Mouse (Mus musculus): ENCODE data around the gene Zfp292. TPM values are rescaled to one million over a fixed set of nuclear protein-coding genes. Genes with fewer than 3 reads are reported as not detected.

Gene Zfp292
- polyA plus RNA-seq, 2 experiments = 2.5 to 4.7 TPM

- no peak overlapping the region for H3K27ac ChIP-seq
- DNase-seq (ENCODE audit: low read depth in 3 of 3, low spot score in 3 of 3) = no peak
- H3K9ac ChIP-seq (replicated peaks) = no peak overlapping the region; the same call in 1 of the 2 replicates
- H3K27me3 ChIP-seq (ENCODE audit: control insufficient read depth, insufficient read depth, low read length) = no peaks in the 10 kb centered on the region
- peak overlapping the region in 1 of 2 experiments; percentile 98; a peak in 2 of 4 replicates for H3K4me3 ChIP-seq (ENCODE audit: insufficient read depth in 1 of 2, low read depth in 2 of 2, low read length in 2 of 2)
- ATAC-seq (ENCODE audit: insufficient read depth) = no peak
- peak overlapping the region; percentile 86 for H3K4me2 ChIP-seq (ENCODE audit: low read depth)
- 74% methylated on average over 10 of the region's 10 CpGs for WGBS (ENCODE audit: insufficient replicate concordance)
- H3K36me3 ChIP-seq (replicated peaks; ENCODE audit: control insufficient read depth, insufficient read depth, low read depth) = no peaks in the 10 kb centered on the region
- TF ChIP-seq CTCF (IDR thresholded peaks at IDR 0.05; ENCODE audit: low read depth) = no peak
- no peak for TF ChIP-seq EP300 (IDR thresholded peaks at IDR 0.05; ENCODE audit: low read depth)
- no peaks in the 10 kb centered on the region for H3K9me3 ChIP-seq (ENCODE audit: control insufficient read depth, low read length)
- peaks cover 15 to 16% of the 10 kb centered on the region in 2 experiments for H3K4me1 ChIP-seq (replicated peaks; ENCODE audit: control insufficient read depth in 2 of 2, insufficient read depth in 2 of 2, low read length in 1 of 2)
Observed at GRCm38 (mm10) chr4:34880921-34881650, 1.7 kb downstream of the Zfp292 start.

- Histone ChIP-seq H3K36me3 (replicated peaks; ENCODE audit: control insufficient read depth, insufficient read depth, low read depth) (no peaks in the 10 kb centered on the region), H3K9ac (replicated peaks) (no peak overlapping the region), H3K4me1 (replicated peaks; ENCODE audit: control insufficient read depth in 2 of 2, insufficient read depth in 2 of 2, low read length in 1 of 2) (no peaks in the 10 kb centered on the region), H3K4me3 (ENCODE audit: insufficient read depth in 1 of 2, low read depth in 2 of 2, low read length in 2 of 2) (no peak overlapping the region), H3K27me3 (ENCODE audit: control insufficient read depth, insufficient read depth, low read length) (no peaks in the 10 kb centered on the region), H3K9me3 (ENCODE audit: control insufficient read depth, low read length) (no peaks in the 10 kb centered on the region), H3K27ac (no peak overlapping the region), H3K4me2 (ENCODE audit: low read depth) (no peak overlapping the region)
- DNase-seq (ENCODE audit: low read depth in 3 of 3, low spot score in 3 of 3) (no peak), ATAC-seq (ENCODE audit: insufficient read depth) (no peak)
- no peak for TF ChIP-seq EP300 (IDR thresholded peaks at IDR 0.05; ENCODE audit: low read depth)
- TF ChIP-seq CTCF (IDR thresholded peaks at IDR 0.05; ENCODE audit: low read depth) = no peak
- 59% methylated on average over 1 of the region's 1 CpGs for WGBS (ENCODE audit: insufficient replicate concordance)
Observed at GRCm38 (mm10) chr4:34874234-34874633, 8.5 kb downstream of the Zfp292 start.

- TF ChIP-seq CTCF (IDR thresholded peaks at IDR 0.05; ENCODE audit: low read depth) (no peak), EP300 (IDR thresholded peaks at IDR 0.05; ENCODE audit: low read depth) (no peak)
- Histone ChIP-seq H3K4me2 (ENCODE audit: low read depth) (no peak overlapping the region), H3K27ac (no peak overlapping the region), H3K4me1 (replicated peaks; ENCODE audit: control insufficient read depth in 2 of 2, insufficient read depth in 2 of 2, low read length in 1 of 2) (no peaks in the 10 kb centered on the region), H3K4me3 (ENCODE audit: insufficient read depth in 1 of 2, low read depth in 2 of 2, low read length in 2 of 2) (no peak overlapping the region), H3K27me3 (ENCODE audit: control insufficient read depth, insufficient read depth, low read length) (no peaks in the 10 kb centered on the region), H3K9me3 (ENCODE audit: control insufficient read depth, low read length) (no peaks in the 10 kb centered on the region), H3K36me3 (replicated peaks; ENCODE audit: control insufficient read depth, insufficient read depth, low read depth) (no peaks in the 10 kb centered on the region), H3K9ac (replicated peaks) (no peak overlapping the region)
- WGBS (ENCODE audit: insufficient replicate concordance) = 82% methylated on average over 4 of the region's 4 CpGs
- DNase-seq (ENCODE audit: low read depth in 3 of 3, low spot score in 3 of 3) (no peak), ATAC-seq (ENCODE audit: insufficient read depth) (no peak)
Observed at GRCm38 (mm10) chr4:34872896-34873495, 9.8 kb downstream of the Zfp292 start.

- 45% methylated on average over 3 of the region's 3 CpGs for WGBS (ENCODE audit: insufficient replicate concordance)
- H3K9ac ChIP-seq (replicated peaks) = no peak overlapping the region
Observed at GRCm38 (mm10) chr4:34869813-34870212, 12.9 kb downstream of the Zfp292 start.

GRCm38 (mm10) chr4:34861438-34861837 lies 21.3 kb downstream of the Zfp292 start:
- WGBS (ENCODE audit: insufficient replicate concordance) = 59% methylated on average over 3 of the region's 3 CpGs
- Histone ChIP-seq H3K4me2 (ENCODE audit: low read depth) (no peak overlapping the region), H3K9ac (replicated peaks) (no peak overlapping the region), H3K27me3 (ENCODE audit: control insufficient read depth, insufficient read depth, low read length) (no peaks in the 10 kb centered on the region), H3K27ac (no peak overlapping the region), H3K4me1 (replicated peaks; ENCODE audit: control insufficient read depth in 2 of 2, insufficient read depth in 2 of 2, low read length in 1 of 2) (peaks cover 0 to 3% of the 10 kb centered on the region in 2 experiments; a peak in 1 of 4 replicates), H3K4me3 (ENCODE audit: insufficient read depth in 1 of 2, low read depth in 2 of 2, low read length in 2 of 2) (no peak overlapping the region), H3K9me3 (ENCODE audit: control insufficient read depth, low read length) (no peaks in the 10 kb centered on the region), H3K36me3 (replicated peaks; ENCODE audit: control insufficient read depth, insufficient read depth, low read depth) (no peaks in the 10 kb centered on the region)
- DNase-seq (ENCODE audit: low read depth in 3 of 3, low spot score in 3 of 3) (no peak), ATAC-seq (ENCODE audit: insufficient read depth) (no peak)
- no peak for TF ChIP-seq CTCF (IDR thresholded peaks at IDR 0.05; ENCODE audit: low read depth)
- TF ChIP-seq EP300 (IDR thresholded peaks at IDR 0.05; ENCODE audit: low read depth) = no peak

More at GRCm38 (mm10) chr4:34869813-34870212, 12.9 kb downstream of the Zfp292 start:
- TF ChIP-seq CTCF (IDR thresholded peaks at IDR 0.05; ENCODE audit: low read depth) (no peak), EP300 (IDR thresholded peaks at IDR 0.05; ENCODE audit: low read depth) (no peak)
- ATAC-seq (ENCODE audit: insufficient read depth) = no peak
- Histone ChIP-seq H3K4me1 (replicated peaks; ENCODE audit: control insufficient read depth in 2 of 2, insufficient read depth in 2 of 2, low read length in 1 of 2) (0 out of 4 replicates have a peak, but pooled peaks cover 0 to 2% of the 10 kb centered on the region in 2 experiments), H3K4me3 (ENCODE audit: insufficient read depth in 1 of 2, low read depth in 2 of 2, low read length in 2 of 2) (no peak overlapping the region), H3K9me3 (ENCODE audit: control insufficient read depth, low read length) (no peaks in the 10 kb centered on the region), H3K27me3 (ENCODE audit: control insufficient read depth, insufficient read depth, low read length) (no peaks in the 10 kb centered on the region), H3K27ac (no peak overlapping the region), H3K4me2 (ENCODE audit: low read depth) (no peak overlapping the region), H3K36me3 (replicated peaks; ENCODE audit: control insufficient read depth, insufficient read depth, low read depth) (no peaks in the 10 kb centered on the region)
- no peak for DNase-seq (ENCODE audit: low read depth in 3 of 3, low spot score in 3 of 3)

Data from liver, embryonic 14.5 days (tissue).